Mouse (Mus musculus) hindbrain, embryonic 13.5 days (tissue): Measurements from ENCODE around the gene Slc22a14. TPM values are rescaled to one million over a fixed set of nuclear protein-coding genes. Genes with fewer than 3 reads are reported as not detected.

Experiments
- ATAC-seq: fragments of 200-750 bp; cut with Nextera tagmentation; 2 replicates; pipeline ENCODE4 v1.8.0; 2017; ENCODE audit warnings: moderate TSS enrichment; ENCODE audit not compliant: low FRiP score
- H3K27ac ChIP-seq: fragments of 300-500 bp; sonication (generic); 2 replicates; pipeline ENCODE4 v1.5.1; 2015; ENCODE audit warnings: inconsistent platforms, mild to moderate bottlenecking, moderate library complexity
- H3K27me3 ChIP-seq: fragments of 300-500 bp; sonication (generic); 2 replicates; pipeline ENCODE4 v1.6.1; 2015; ENCODE audit warnings: mild to moderate bottlenecking, inconsistent platforms
- H3K36me3 ChIP-seq: fragments of 300-500 bp; sonication (generic); 2 replicates; pipeline ENCODE4 v1.6.1; 2015; ENCODE audit warnings: mild to moderate bottlenecking, inconsistent platforms
- H3K4me1 ChIP-seq: fragments of 300-500 bp; sonication (generic); replicated peaks from 2 replicates; pipeline ENCODE4 v1.6.1; 2015; ENCODE audit warnings: inconsistent platforms
- H3K4me2 ChIP-seq: fragments of 300-500 bp; sonication (generic); 2 replicates; pipeline ENCODE4 v1.6.1; 2015; ENCODE audit warnings: inconsistent platforms, mild to moderate bottlenecking, moderate library complexity
- H3K4me3 ChIP-seq: fragments of 300-500 bp; sonication (generic); 2 replicates; pipeline ENCODE4 v1.5.1; 2015; ENCODE audit warnings: mild to moderate bottlenecking, inconsistent platforms
- H3K9ac ChIP-seq: fragments of 300-500 bp; sonication (generic); 2 replicates; pipeline ENCODE4 v1.6.1; 2015; ENCODE audit warnings: mild to moderate bottlenecking, inconsistent platforms
- H3K9me3 ChIP-seq: fragments of 300-500 bp; sonication (generic); 2 replicates; pipeline ENCODE4 v1.6.1; 2016; ENCODE audit warnings: inconsistent platforms
- WGBS: fragments of 180-500 bp; shearing (Covaris S2); methylation state at CpG from one replicate; pipeline ENCODE4 v1.1.7; 2015; 5-methylcytosine and 5-hydroxymethylcytosine counted together
- polyA plus RNA-seq: library from polyadenylated mRNA; unstranded; fragments of >200 nt; fragmentation: Nextera tagmentation; extraction: Ambion mirVana; gene quantifications from 2 replicates; pipeline ENCODE4 v1.2.1, GENCODE M21; 2015

Gene Slc22a14
- not detected in 2 replicates for polyA plus RNA-seq

DNA sequence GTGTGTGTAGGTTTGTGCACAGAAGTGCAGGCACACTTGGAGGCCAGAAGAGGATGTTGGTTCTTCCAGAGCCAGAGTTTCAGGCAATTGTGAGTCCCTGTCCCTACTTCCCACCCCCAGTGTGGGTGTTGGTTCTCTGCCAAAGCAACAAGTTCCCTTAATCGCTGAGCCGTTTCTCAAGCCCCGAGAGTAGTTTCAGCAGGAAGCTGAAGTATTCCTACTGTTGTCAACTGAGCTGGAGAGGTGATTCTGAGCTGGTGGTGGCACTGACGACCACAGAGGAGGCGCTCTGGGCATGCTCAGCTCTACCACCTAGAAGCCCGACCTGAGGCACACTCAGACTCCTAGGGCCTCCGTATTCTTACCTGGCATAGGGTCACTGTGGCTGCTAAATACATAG is at the start of gene Slc22a14:
Gene Slc22a14, minus strand, starts transcription at position 270 of the 400 bp plus-strand sequence.
- ATAC-seq, result no peak
- no peak within 1 kb of the TSS for H3K27ac ChIP-seq
- 83% methylated on average over 7 of the region's 7 CpGs for WGBS

GRCm38 (mm10) chr9:119409864-119410263 is 44.5 kb upstream of the Slc22a14 start:
- 84% methylated on average over 5 of the region's 5 CpGs for WGBS
- ATAC-seq, result no peak
- no peak overlapping the region for H3K4me3 ChIP-seq

More for the DNA sequence above, at the start of gene Slc22a14:
- Histone ChIP-seq H3K36me3 (no peaks in the 10 kb centered on the region), H3K4me1 (no peaks in the 10 kb centered on the region), H3K9ac (no peak within 1 kb of the TSS), H3K4me2 (no peak within 1 kb of the TSS), H3K9me3 (no peaks in the 10 kb centered on the region), H3K27me3 (no peaks in the 10 kb centered on the region), H3K4me3 (no peak within 1 kb of the TSS)

GRCm38 (mm10) chr9:119408898-119409664 is 43.7 kb upstream of the Slc22a14 start:
- H3K4me3 ChIP-seq, result no peak overlapping the region
- no peak overlapping the region for H3K4me2 ChIP-seq
- no peak for ATAC-seq
- no peaks in the 10 kb centered on the region for H3K27me3 ChIP-seq
- peaks cover 49% of the 10 kb centered on the region for H3K4me1 ChIP-seq
- 78% methylated on average over 11 of the region's 11 CpGs for WGBS
- H3K27ac ChIP-seq, result peak overlapping the region; percentile 52; the same call in 1 of the 2 replicates
- H3K9ac ChIP-seq, result no peak overlapping the region
- peaks cover 11% of the 10 kb centered on the region for H3K36me3 ChIP-seq
- H3K9me3 ChIP-seq, result no peaks in the 10 kb centered on the region

More at GRCm38 (mm10) chr9:119409864-119410263, 44.5 kb upstream of the Slc22a14 start:
- no peaks in the 10 kb centered on the region for H3K9me3 ChIP-seq
- no peak overlapping the region for H3K27ac ChIP-seq
- H3K4me1 ChIP-seq, result peaks cover 41% of the 10 kb centered on the region
- H3K9ac ChIP-seq, result no peak overlapping the region
- no peak overlapping the region for H3K4me2 ChIP-seq
- no peaks in the 10 kb centered on the region for H3K27me3 ChIP-seq
- peaks cover 11% of the 10 kb centered on the region for H3K36me3 ChIP-seq

GRCm38 (mm10) chr9:119407884-119408283 is 42.5 kb upstream of the Slc22a14 start:
- H3K9me3 ChIP-seq, result no peaks in the 10 kb centered on the region
- peak overlapping the region; percentile 43; the same call in 1 of the 2 replicates for H3K9ac ChIP-seq
- H3K4me3 ChIP-seq, result no peak overlapping the region
- H3K4me2 ChIP-seq, result no peak overlapping the region
- peaks cover 7% of the 10 kb centered on the region for H3K36me3 ChIP-seq
- H3K27me3 ChIP-seq, result no peaks in the 10 kb centered on the region
- ATAC-seq, result no peak
- peaks cover 56% of the 10 kb centered on the region for H3K4me1 ChIP-seq
- 81% methylated on average over 15 of the region's 15 CpGs for WGBS
- no peak overlapping the region for H3K27ac ChIP-seq

DNA sequence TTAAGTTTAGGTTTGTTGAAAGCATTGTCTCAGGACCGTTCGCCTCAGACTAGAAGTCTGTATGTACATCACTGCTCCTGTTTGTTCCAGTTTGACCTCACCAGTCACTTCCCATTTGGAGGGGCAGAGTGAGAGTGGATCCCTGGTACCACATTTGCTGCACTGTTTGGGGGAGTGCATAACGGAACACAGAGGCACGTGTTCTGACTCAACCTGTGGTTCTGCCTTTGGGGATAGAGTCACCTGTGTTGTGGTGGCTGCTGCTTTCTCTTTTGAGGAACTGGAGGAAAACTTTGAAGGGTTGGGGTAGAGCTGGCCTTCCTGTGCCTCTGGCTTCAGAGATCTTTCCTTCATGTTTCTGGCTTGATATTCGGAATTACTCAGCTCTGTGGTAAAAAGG is 38.7 kb upstream of the Slc22a14 start:
- H3K36me3 ChIP-seq, result no peaks in the 10 kb centered on the region; the same call in 1 of the 2 replicates
- H3K9ac ChIP-seq, result peak overlapping the region; percentile 100
- peak overlapping the region; percentile 89 for H3K4me2 ChIP-seq
- no peaks in the 10 kb centered on the region for H3K9me3 ChIP-seq
- ATAC-seq, result no peak
- peaks cover 65% of the 10 kb centered on the region for H3K4me1 ChIP-seq
- WGBS, result 62% methylated on average over 5 of the region's 5 CpGs
- H3K27me3 ChIP-seq, result no peaks in the 10 kb centered on the region
- H3K27ac ChIP-seq, result no peak overlapping the region
- H3K4me3 ChIP-seq, result peak overlapping the region; percentile 96

GRCm38 (mm10) chr9:119403236-119403641 is 37.9 kb upstream of the Slc22a14 start:
- H3K27ac ChIP-seq, result peak overlapping the region; percentile 99
- peak overlapping the region; percentile 96 for H3K4me3 ChIP-seq
- H3K9ac ChIP-seq, result peak overlapping the region; percentile 100
- H3K4me2 ChIP-seq, result peak overlapping the region; percentile 89
- under 1% methylated on average over 26 of the region's 26 CpGs for WGBS
- H3K36me3 ChIP-seq, result no peaks in the 10 kb centered on the region; the same call in 1 of the 2 replicates
- peaks cover 56% of the 10 kb centered on the region for H3K4me1 ChIP-seq
- peak; percentile 29; the same call in 1 of the 2 replicates for ATAC-seq
- H3K27me3 ChIP-seq, result no peaks in the 10 kb centered on the region
- no peaks in the 10 kb centered on the region for H3K9me3 ChIP-seq

GRCm38 (mm10) chr9:119402253-119403235 is 37.2 kb upstream of the Slc22a14 start:
- peak overlapping the region; percentile 100 for H3K9ac ChIP-seq
- ATAC-seq, result peak; percentile 75
- peak overlapping the region; percentile 96 for H3K4me3 ChIP-seq
- under 1% methylated on average over 106 of the region's 127 CpGs for WGBS
- no peaks in the 10 kb centered on the region for H3K27me3 ChIP-seq
- no peaks in the 10 kb centered on the region for H3K9me3 ChIP-seq
- H3K27ac ChIP-seq, result peak overlapping the region; percentile 99
- peak overlapping the region; percentile 89 for H3K4me2 ChIP-seq
- peaks cover 49% of the 10 kb centered on the region for H3K4me1 ChIP-seq
- no peaks in the 10 kb centered on the region for H3K36me3 ChIP-seq

DNA sequence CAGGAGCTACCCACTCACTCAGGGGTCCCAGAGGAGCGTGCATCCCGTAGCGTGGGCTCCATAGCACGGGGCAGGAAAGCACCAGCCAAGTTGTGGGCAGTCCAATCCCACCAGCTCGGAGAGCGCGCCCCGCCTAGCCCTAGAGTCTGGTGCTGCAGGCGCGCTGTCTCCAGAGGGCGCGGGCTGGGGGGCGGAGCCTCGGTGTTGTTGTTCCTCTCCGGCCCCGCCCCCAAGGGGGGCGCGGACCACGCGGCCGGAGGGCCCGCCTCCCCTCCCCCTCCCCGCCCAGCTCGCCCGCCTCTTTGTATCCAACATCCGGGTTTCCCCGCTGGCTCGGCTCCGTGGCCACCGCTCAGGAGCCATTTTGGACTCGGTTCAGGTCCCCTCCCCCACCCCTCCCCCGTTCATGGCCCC is 36.5 kb upstream of the Slc22a14 start, which contains the start of gene Acvr2b:
Gene Acvr2b, plus strand, starts transcription at position 318 of the 414 bp plus-strand sequence.
- ATAC-seq, result peak; percentile 93
- no peaks in the 10 kb centered on the region for H3K27me3 ChIP-seq
- peak within 1 kb of the TSS; percentile 96 for H3K4me3 ChIP-seq
- H3K4me1 ChIP-seq, result peaks cover 44% of the 10 kb centered on the region
- WGBS, result 1% methylated on average over 19 of the region's 32 CpGs
- H3K4me2 ChIP-seq, result peak within 1 kb of the TSS; percentile 89
- H3K36me3 ChIP-seq, result no peaks in the 10 kb centered on the region
- H3K9me3 ChIP-seq, result no peaks in the 10 kb centered on the region
- H3K27ac ChIP-seq, result peak within 1 kb of the TSS; percentile 99
- H3K9ac ChIP-seq, result peak within 1 kb of the TSS; percentile 100

DNA sequence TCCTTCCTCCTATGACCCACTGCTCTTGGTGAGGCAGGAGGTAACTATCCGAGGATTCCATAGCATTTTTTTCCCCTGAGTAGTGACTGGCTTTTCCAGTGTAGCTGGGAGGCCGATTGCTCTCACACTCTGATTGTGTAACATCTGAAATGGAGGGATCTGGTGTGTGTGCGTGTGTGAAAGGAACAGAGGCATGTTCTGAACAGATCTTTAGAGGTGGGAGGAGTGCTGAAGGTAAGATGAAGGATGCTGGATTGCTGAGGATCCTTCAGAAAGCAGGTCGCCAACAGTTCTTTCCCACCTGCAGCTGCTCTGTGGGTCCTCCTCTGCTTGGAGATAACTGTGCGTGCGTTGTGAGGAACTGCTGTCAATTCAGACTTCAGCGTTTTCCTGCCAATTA is 36.0 kb upstream of the Slc22a14 start:
- 7% methylated on average over 7 of the region's 7 CpGs for WGBS
- Histone ChIP-seq H3K4me2 (peak overlapping the region; percentile 89), H3K27me3 (no peaks in the 10 kb centered on the region), H3K9me3 (no peaks in the 10 kb centered on the region), H3K4me1 (peaks cover 39% of the 10 kb centered on the region), H3K4me3 (peak overlapping the region; percentile 96), H3K36me3 (no peaks in the 10 kb centered on the region), H3K9ac (peak overlapping the region; percentile 100), H3K27ac (peak overlapping the region; percentile 99)
- no peak; the same call in none of the 2 replicates for ATAC-seq

DNA sequence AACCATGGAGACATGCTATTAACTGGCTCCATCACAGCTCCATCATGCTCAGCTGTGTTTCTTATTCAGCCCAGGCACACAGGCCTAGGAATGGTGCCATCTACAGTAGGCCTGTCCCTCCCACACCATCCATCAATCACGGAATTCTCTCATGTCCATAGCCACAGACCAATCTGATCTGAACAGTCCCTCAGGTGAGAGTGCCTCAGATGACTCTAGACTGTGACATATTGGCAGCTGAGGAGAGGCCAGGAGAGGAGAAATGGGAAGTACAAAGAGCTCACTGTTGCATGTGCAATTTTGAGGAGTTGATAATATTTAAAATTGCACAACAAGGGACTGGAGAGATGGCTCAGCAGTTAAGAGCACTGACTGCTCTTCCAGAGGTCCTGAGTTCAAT is 29.5 kb upstream of the Slc22a14 start:
- Histone ChIP-seq H3K36me3 (no peaks in the 10 kb centered on the region), H3K27me3 (no peaks in the 10 kb centered on the region), H3K4me3 (no peak overlapping the region), H3K9me3 (no peaks in the 10 kb centered on the region), H3K4me2 (no peak overlapping the region), H3K4me1 (no peaks in the 10 kb centered on the region), H3K9ac (no peak overlapping the region), H3K27ac (no peak overlapping the region)
- 100% methylated on average over 1 of the region's 1 CpGs for WGBS
- no peak for ATAC-seq

GRCm38 (mm10) chr9:119390214-119390613 is 24.9 kb upstream of the Slc22a14 start:
- no peaks in the 10 kb centered on the region for H3K36me3 ChIP-seq
- H3K9me3 ChIP-seq, result no peaks in the 10 kb centered on the region
- H3K9ac ChIP-seq, result no peak overlapping the region
- no peaks in the 10 kb centered on the region for H3K27me3 ChIP-seq
- H3K27ac ChIP-seq, result no peak overlapping the region
- H3K4me2 ChIP-seq, result no peak overlapping the region
- no peak for ATAC-seq
- 89% methylated on average over 2 of the region's 2 CpGs for WGBS
- no peaks in the 10 kb centered on the region for H3K4me1 ChIP-seq
- H3K4me3 ChIP-seq, result no peak overlapping the region

DNA sequence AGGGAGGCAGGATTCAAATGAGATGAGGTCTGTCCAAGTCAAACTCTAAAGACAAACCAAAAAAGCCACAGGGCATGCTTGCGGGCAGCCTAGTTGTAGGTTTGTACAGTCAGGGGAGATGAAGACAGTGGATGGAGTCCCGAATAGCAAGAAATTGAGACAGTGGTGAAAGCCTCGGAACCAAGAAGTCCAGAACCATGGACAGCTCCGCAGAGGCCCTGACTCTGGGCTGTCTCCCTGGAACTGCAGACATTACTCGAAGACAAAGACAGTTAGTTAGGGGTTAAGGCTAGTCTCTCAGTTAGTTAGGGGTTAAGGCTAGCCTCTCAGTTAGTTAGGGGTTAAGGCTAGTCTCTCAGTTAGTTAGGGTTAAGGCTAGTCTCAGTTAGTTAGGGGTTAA is 23.6 kb upstream of the Slc22a14 start:
- Histone ChIP-seq H3K9me3 (no peaks in the 10 kb centered on the region), H3K9ac (no peak overlapping the region), H3K4me3 (no peak overlapping the region), H3K4me1 (no peaks in the 10 kb centered on the region), H3K4me2 (no peak overlapping the region), H3K27me3 (no peaks in the 10 kb centered on the region), H3K36me3 (no peaks in the 10 kb centered on the region), H3K27ac (no peak overlapping the region)
- ATAC-seq, result no peak
- WGBS, result 63% methylated on average over 5 of the region's 5 CpGs
